Mouse (Mus musculus) CH12.LX (cell line): Measurements from ENCODE around the gene Trub1. TPM values are rescaled to one million over a fixed set of nuclear protein-coding genes. Genes with fewer than 3 reads are reported as not detected.

Experiments used
- DNase-seq: peaks from one replicate; pipeline ENCODE4 v3.0.0-alpha.2; 2013; ENCODE audit errors: extremely low read depth
- H3K27ac ChIP-seq: 2 replicates; pipeline ENCODE4 v1.5.1; 2012; ENCODE audit warnings: low read depth, mild to moderate bottlenecking, control low read depth, moderate library complexity; ENCODE audit not compliant: insufficient read depth
- H3K27me3 ChIP-seq: replicated peaks from 2 replicates; pipeline ENCODE3; 2012; ENCODE audit warnings: inconsistent platforms
- H3K36me3 ChIP-seq, 2 experiments: replicated peaks in 1 of 2; 2 replicates each; pipeline versions ENCODE3 to v1.6.1; 2012; ENCODE audit warnings: inconsistent platforms in 1 of 2, low read length in 1 of 2, mild to moderate bottlenecking in 1 of 2, mixed read lengths in 1 of 2, moderate library complexity in 1 of 2; ENCODE audit not compliant: control insufficient read depth in 1 of 2, insufficient read depth in 1 of 2
- H3K4me1 ChIP-seq, 2 experiments: 2 replicates each; pipeline ENCODE4 v1.6.1; 2012; ENCODE audit warnings: inconsistent platforms in 1 of 2, moderate library complexity in 1 of 2; ENCODE audit not compliant: insufficient read depth in 2 of 2, control insufficient read depth in 1 of 2
- H3K4me2 ChIP-seq: 2 replicates; pipeline ENCODE4 v1.6.1; 2012; ENCODE audit warnings: low read depth, mild to moderate bottlenecking, control low read depth; ENCODE audit not compliant: poor library complexity, insufficient read depth, severe bottlenecking
- H3K4me3 ChIP-seq, 3 experiments: fragments of 150-350 bp in 1 of 3; sonication (generic) in 1 of 3; replicated peaks in 1 of 3; 2 replicates each; pipeline versions ENCODE3 to v1.5.1; 2011 to 2012; ENCODE audit warnings: low read depth in 2 of 3, low read length in 2 of 3, mild to moderate bottlenecking in 2 of 3, moderate library complexity in 2 of 3, control low read depth in 1 of 3, improper control_type of control experiment in 1 of 3, inconsistent platforms in 1 of 3, mixed read lengths in 1 of 3; ENCODE audit not compliant: poor library complexity in 1 of 3
- H3K79me2 ChIP-seq: replicated peaks from 2 replicates; pipeline ENCODE4 v1.6.1; 2012; ENCODE audit warnings: mild to moderate bottlenecking, moderate library complexity; ENCODE audit not compliant: control insufficient read depth, poor library complexity, insufficient read depth, severe bottlenecking; ENCODE audit errors: extremely low read depth
- H3K9ac ChIP-seq: 2 replicates; pipeline ENCODE4 v1.6.1; 2012; ENCODE audit warnings: low read depth, mild to moderate bottlenecking, control low read depth, moderate library complexity; ENCODE audit not compliant: insufficient read depth
- H3K9me3 ChIP-seq: replicated peaks from 2 replicates; pipeline ENCODE3; 2012; ENCODE audit warnings: low read length, inconsistent platforms, mixed read lengths
- BHLHE40 ChIP-seq: IDR thresholded peaks from 2 replicates; pipeline ENCODE4 v1.6.1; 2011; ENCODE audit warnings: mild to moderate bottlenecking, low read depth, low read length, improper control_type of control experiment
- CHD1 ChIP-seq: IDR thresholded peaks from 2 replicates; pipeline ENCODE4 v1.6.1; 2012; ENCODE audit warnings: low read depth, low read length, improper control_type of control experiment, inconsistent platforms
- CHD2 ChIP-seq: IDR thresholded peaks from 2 replicates; pipeline ENCODE4 v1.6.1; 2011; ENCODE audit warnings: low read length, improper control_type of control experiment
- CTCF ChIP-seq, 2 experiments: IDR thresholded peaks in 1 of 2; conservative IDR thresholded peaks in 1 of 2; 2 replicates each; pipeline ENCODE4 v1.5.1; 2011 to 2012; ENCODE audit warnings: low read depth in 2 of 2, low read length in 2 of 2, improper control_type of control experiment in 1 of 2, inconsistent platforms in 1 of 2, mild to moderate bottlenecking in 1 of 2, moderate library complexity in 1 of 2
- E2F4 ChIP-seq: IDR thresholded peaks from 2 replicates; pipeline ENCODE4 v1.6.1; 2011; ENCODE audit warnings: low read depth, low read length, improper control_type of control experiment; ENCODE audit not compliant: insufficient replicate concordance
- ELF1 ChIP-seq: IDR thresholded peaks from 2 replicates; pipeline ENCODE4 v1.6.1; 2014; ENCODE audit warnings: low read depth, mild to moderate bottlenecking, inconsistent platforms, low read length, improper control_type of control experiment
- EP300 ChIP-seq: IDR thresholded peaks from 2 replicates; pipeline ENCODE4 v1.6.1; 2011; ENCODE audit warnings: low read length, improper control_type of control experiment
- ETS1 ChIP-seq: conservative IDR thresholded peaks from 2 replicates; pipeline ENCODE4 v1.6.1; 2012; ENCODE audit warnings: low read depth, mild to moderate bottlenecking, inconsistent platforms, low read length, improper control_type of control experiment, moderate library complexity
- GABPA ChIP-seq: IDR thresholded peaks from 2 replicates; pipeline ENCODE4 v1.6.1; 2012; ENCODE audit warnings: low read depth, low read length, improper control_type of control experiment, inconsistent platforms; ENCODE audit not compliant: insufficient replicate concordance
- IRF4 ChIP-seq: IDR thresholded peaks from 2 replicates; pipeline ENCODE4 v1.6.1; 2014; ENCODE audit warnings: low read depth, mild to moderate bottlenecking, inconsistent platforms, low read length, improper control_type of control experiment
- JUN ChIP-seq: IDR thresholded peaks from 2 replicates; pipeline ENCODE4 v1.6.1; 2011; ENCODE audit warnings: low read depth, mild to moderate bottlenecking, low read length, improper control_type of control experiment, moderate library complexity; ENCODE audit not compliant: insufficient read depth
- JUND ChIP-seq: conservative IDR thresholded peaks from 2 replicates; pipeline ENCODE4 v1.6.1; 2011; ENCODE audit warnings: low read depth, low read length, improper control_type of control experiment
- MEF2A ChIP-seq: IDR thresholded peaks from 2 replicates; pipeline ENCODE4 v1.6.1; 2014; ENCODE audit warnings: low read depth, mild to moderate bottlenecking, inconsistent platforms, low read length, improper control_type of control experiment, borderline replicate concordance
- MXI1 ChIP-seq: IDR thresholded peaks from 2 replicates; pipeline ENCODE4 v1.6.1; 2011; ENCODE audit warnings: mild to moderate bottlenecking, low read depth, low read length, improper control_type of control experiment
- NELFE ChIP-seq: IDR thresholded peaks from 2 replicates; pipeline ENCODE4 v1.6.1; 2011; ENCODE audit warnings: low read depth, low read length, improper control_type of control experiment
- NRF1 ChIP-seq: IDR thresholded peaks from 2 replicates; pipeline ENCODE4 v1.6.1; 2014; ENCODE audit warnings: low read depth, mild to moderate bottlenecking, inconsistent platforms, low read length, improper control_type of control experiment, moderate library complexity
- PAX5 ChIP-seq: IDR thresholded peaks from 2 replicates; pipeline ENCODE4 v1.6.1; 2012; ENCODE audit warnings: low read length, inconsistent platforms, mixed read lengths
- POLR2A ChIP-seq: IDR thresholded peaks from 2 replicates; pipeline ENCODE4 v1.6.1; 2011; ENCODE audit warnings: low read depth, mild to moderate bottlenecking, improper control_type of control experiment, low read length
- RCOR1 ChIP-seq: conservative IDR thresholded peaks from 2 replicates; pipeline ENCODE4 v1.6.1; 2012; ENCODE audit warnings: low read depth, mild to moderate bottlenecking, inconsistent platforms, low read length, improper control_type of control experiment
- TCF12 ChIP-seq: IDR thresholded peaks from 2 replicates; pipeline ENCODE4 v1.6.1; 2014; ENCODE audit warnings: low read depth, mild to moderate bottlenecking, inconsistent platforms, low read length, improper control_type of control experiment
- USF1 ChIP-seq: IDR thresholded peaks from 2 replicates; pipeline ENCODE4 v1.6.1; 2014; ENCODE audit warnings: low read depth, mild to moderate bottlenecking, inconsistent platforms, low read length, improper control_type of control experiment
- USF2 ChIP-seq: conservative IDR thresholded peaks from 2 replicates; pipeline ENCODE4 v1.6.1; 2011; ENCODE audit warnings: low read depth, low read length, improper control_type of control experiment
- ZC3H11A ChIP-seq: IDR thresholded peaks from 2 replicates; pipeline ENCODE4 v1.6.1; 2012; ENCODE audit warnings: low read depth, mild to moderate bottlenecking, inconsistent platforms, low read length, improper control_type of control experiment
- ZKSCAN1 ChIP-seq: IDR thresholded peaks from 2 replicates; pipeline ENCODE4 v1.6.1; 2012; ENCODE audit warnings: low read depth, inconsistent platforms, low read length, improper control_type of control experiment, borderline replicate concordance
- ZMIZ1 ChIP-seq: IDR thresholded peaks from 2 replicates; pipeline ENCODE4 v1.6.1; 2012; ENCODE audit warnings: low read depth, mild to moderate bottlenecking, inconsistent platforms, low read length, improper control_type of control experiment
- ZNF384 ChIP-seq: IDR thresholded peaks from 2 replicates; pipeline ENCODE4 v1.6.1; 2012; ENCODE audit warnings: low read depth, low read length, improper control_type of control experiment, inconsistent platforms
- dilution Hi-C: fragments of 300-500 bp; cut with MboI; formaldehyde crosslinking; loops from 2 replicates; pipeline ENCODE4 v1.14.3; 2020; ENCODE audit warnings: low sequenced_read_pairs; ENCODE audit not compliant: extremely low pct_unique_long_range_greater_than_20kb, extremely low pct_ligation_motif_present
- in situ Hi-C: fragments of 300-500 bp; cut with MboI; formaldehyde crosslinking; loops from 3 replicates; pipeline ENCODE4 v1.14.3; 2019; ENCODE audit warnings: low sequenced_read_pairs, low pct_ligation_motif_present, low pct_unique_long_range_greater_than_20kb, mixed read lengths
- polyA plus RNA-seq: library from polyadenylated mRNA; unstranded; fragments of >175 nt; gene quantifications from 2 replicates; pipeline ENCODE4 v1.2.1, GENCODE M21; 2012; ENCODE audit warnings: low read depth; ENCODE audit not compliant: insufficient read length
- total RNA-seq, 2 experiments: library from RNA; depleted of rRNA; stranded (reverse); fragments of 300-350 nt in 1 of 2; fragments of >200 nt in 1 of 2; gene quantifications; 2 replicates each; pipeline ENCODE4 v1.2.3; 2012 to 2014

Gene Trub1
- total and polyA plus RNA-seq, 3 experiments = 36.2 to 40.0 (median 36.4) TPM

DNA sequence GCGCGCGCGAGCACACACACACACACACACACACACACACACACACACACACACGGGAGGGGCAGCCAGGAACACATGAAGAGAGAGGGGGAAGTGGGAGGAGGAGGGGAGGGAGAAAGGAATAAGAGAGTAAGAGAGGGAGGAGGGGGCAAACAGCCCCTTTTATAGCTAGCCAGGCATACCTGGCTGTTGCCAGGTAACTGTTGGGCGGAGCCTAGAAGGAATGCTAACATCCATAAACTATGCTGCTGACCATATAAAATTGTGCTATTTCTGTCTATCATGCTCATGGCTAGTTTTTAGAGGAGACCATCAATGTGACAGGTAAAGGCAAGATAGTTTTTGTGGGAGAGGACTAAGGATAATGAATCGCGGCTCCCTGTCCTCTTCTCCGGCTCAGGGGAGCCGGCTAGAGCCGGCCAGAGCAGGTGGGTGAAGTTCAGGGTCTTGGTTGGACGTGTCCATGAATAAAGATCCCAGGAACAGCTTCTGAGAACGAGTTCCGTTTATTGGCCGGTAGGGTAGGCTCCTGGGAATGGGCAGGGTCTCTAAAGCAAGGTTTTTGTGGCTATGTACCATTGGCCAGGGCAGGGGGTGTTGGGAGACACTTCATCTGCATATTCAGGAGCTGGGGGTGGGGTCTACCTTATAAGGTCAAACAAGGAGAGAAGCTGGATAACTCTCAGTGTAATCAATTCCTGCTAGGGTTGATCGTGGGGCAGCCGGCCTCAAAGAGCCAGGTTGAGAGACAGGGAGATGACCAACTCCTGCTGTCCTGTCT, 34.7 kb upstream of the Trub1 start:
- Histone ChIP-seq H3K27ac (no peak overlapping the region), H3K9ac (no peak overlapping the region), H3K4me3 (no peak overlapping the region), H3K9me3 (no peaks in the 10 kb centered on the region), H3K4me2 (no peak overlapping the region; the same call in 1 of the 2 replicates), H3K27me3 (peaks cover 1% of the 10 kb centered on the region), H3K79me2 (no peaks in the 10 kb centered on the region), H3K36me3 (no peaks in the 10 kb centered on the region), H3K4me1 (peaks cover 0 to 4% of the 10 kb centered on the region in 2 experiments; a peak in 2 of 4 replicates)
- dilution Hi-C loops (no loop called here), in situ Hi-C loops (loop anchor here (25.0 kb wide), 1 partner anchor 194 kb away; the partner anchor contains the start of gene Atrnl1)
- no peak for TF ChIP-seq EP300
- no peak for TF ChIP-seq NELFE
- TF ChIP-seq JUN = no peak
- TF ChIP-seq ETS1 = no peak
- TF ChIP-seq BHLHE40 = no peak
- no peak for TF ChIP-seq TCF12
- TF ChIP-seq ZNF384 = no peak
- no peak for TF ChIP-seq GABPA
- no peak for TF ChIP-seq USF1
- DNase-seq = no peak

DNA sequence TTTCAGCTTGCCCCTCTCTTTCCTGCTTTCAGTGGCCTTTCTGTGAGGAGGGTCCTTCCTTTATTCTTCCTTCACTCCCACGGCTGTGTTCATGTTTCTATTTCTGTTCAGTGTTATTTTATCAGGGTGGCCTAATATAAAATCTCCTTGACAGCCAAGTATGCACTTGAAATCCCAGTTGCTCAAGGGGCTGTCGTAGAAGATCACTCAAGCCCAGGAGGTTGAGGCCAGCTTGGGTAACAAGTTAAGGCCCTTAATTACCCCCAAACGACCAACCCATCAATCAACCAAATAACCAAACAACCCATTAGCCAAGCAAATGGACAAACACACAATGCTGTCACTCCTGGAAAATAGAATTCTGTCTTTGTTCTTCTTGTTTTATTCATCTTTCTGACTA, 29.3 kb upstream of the Trub1 start:
- Histone ChIP-seq H3K9me3 (no peaks in the 10 kb centered on the region), H3K27ac (no peak overlapping the region), H3K79me2 (no peaks in the 10 kb centered on the region), H3K36me3 (no peaks in the 10 kb centered on the region), H3K4me1 (peaks cover 0 to 3% of the 10 kb centered on the region in 2 experiments; a peak in 1 of 4 replicates), H3K27me3 (peaks cover 1% of the 10 kb centered on the region), H3K4me2 (no peak overlapping the region), H3K9ac (no peak overlapping the region), H3K4me3 (no peak overlapping the region)
- DNase-seq = no peak
- in situ Hi-C loops = loop anchor here (25.0 kb wide), 1 partner anchor 189 kb away; the partner anchor contains the start of gene Atrnl1
- TF ChIP-seq ETS1 (no peak), ELF1 (no peak), ZMIZ1 (no peak), ZC3H11A (no peak), PAX5 (no peak), RCOR1 (no peak), POLR2A (no peak), CHD1 (no peak), NRF1 (no peak), ZKSCAN1 (no peak), MEF2A (no peak), E2F4 (no peak), USF2 (no peak), MXI1 (no peak), EP300 (no peak), IRF4 (no peak), USF1 (no peak), CHD2 (no peak), CTCF (conservative IDR thresholded peaks at IDR 0.05 in 1 of 2, IDR thresholded peaks at IDR 0.05 in 1 of 2; ENCODE audit: low read depth in 2 of 2, low read length in 2 of 2) (no peak), JUND (no peak)
- dilution Hi-C loops = no loop called here
